8 mouse cellular contexts compared by ENCODE assay signal in genomic region chr7:82688736-82689135, GRCm38 (mm10). TPM values are rescaled to one million over a fixed set of nuclear protein-coding genes. Genes with fewer than 3 reads are reported as not detected.
A peak's percentile ranks its signal among the peaks of the same experiment; 100 is the strongest.
DNase-seq lines count a peak whose midpoint lies in the region; ATAC-seq and TF ChIP-seq lines count a peak whose summit lies in the region.

No protein-coding gene starts in this region.

- WGBS in midbrain, embryonic 12.5 days, result 44% methylated on average over 3 of the region's 3 CpGs
- WGBS in midbrain, embryonic 11.5 days, result 41% methylated on average over 3 of the region's 3 CpGs

- TF ChIP-seq CTCF in gastrocnemius, adult 2 months (IDR thresholded peaks at IDR 0.05), result no peak

- no peaks in the 10 kb centered on the region for H3K4me1 ChIP-seq in midbrain, embryonic 12.5 days
- H3K4me1 ChIP-seq in midbrain, embryonic 11.5 days (ENCODE audit: control insufficient read depth, insufficient read depth, low read length), result no peaks in the 10 kb centered on the region

- peaks cover 30% of the 10 kb centered on the region for H3K36me3 ChIP-seq in midbrain, embryonic 12.5 days
- H3K36me3 ChIP-seq in midbrain, embryonic 11.5 days (ENCODE audit: control insufficient read depth, insufficient read depth, low read length), result peaks cover 8% of the 10 kb centered on the region; the same call in 1 of the 2 replicates

- no peak for DNase-seq in midbrain, embryonic 11.5 days (ENCODE audit: low spot score, missing footprints)
- DNase-seq in adrenal gland, adult 8-10 months, result peak; percentile 6
- peak; percentile 74 for DNase-seq in gastrocnemius, adult 2 months
- DNase-seq in kidney, postnatal 4 days, result peak; percentile 60 to 64
- DNase-seq in lung, postnatal 4 days, result peak; percentile 52 to 60
- no peak for DNase-seq in B cell, adult 2 months
- no peak for DNase-seq in spleen, postnatal 14 days (ENCODE audit: low spot score in 2 of 2)

- no peak overlapping the region for H3K9ac ChIP-seq in midbrain, embryonic 12.5 days (replicated peaks)
- no peak overlapping the region for H3K9ac ChIP-seq in midbrain, embryonic 11.5 days (ENCODE audit: low read length)

- H3K4me3 ChIP-seq in midbrain, embryonic 12.5 days, result no peak overlapping the region
- H3K4me3 ChIP-seq in midbrain, embryonic 11.5 days (ENCODE audit: low read depth, low read length), result no peak overlapping the region
- H3K4me3 ChIP-seq in gastrocnemius, adult 2 months, result no peak overlapping the region

- H3K27me3 ChIP-seq in midbrain, embryonic 12.5 days, result no peaks in the 10 kb centered on the region
- no peaks in the 10 kb centered on the region for H3K27me3 ChIP-seq in midbrain, embryonic 11.5 days (ENCODE audit: control insufficient read depth, insufficient read depth, low read length)

- no peak overlapping the region for H3K4me2 ChIP-seq in midbrain, embryonic 12.5 days (replicated peaks)
- H3K4me2 ChIP-seq in midbrain, embryonic 11.5 days, result no peak overlapping the region

- H3K9me3 ChIP-seq in midbrain, embryonic 12.5 days, result no peaks in the 10 kb centered on the region
- no peaks in the 10 kb centered on the region for H3K9me3 ChIP-seq in midbrain, embryonic 11.5 days (ENCODE audit: control insufficient read depth, low read length)

- intact Hi-C loops in gastrocnemius, adult 2 months (cut with DNase I), result no loop called here

- ATAC-seq in midbrain, embryonic 12.5 days (ENCODE audit: low FRiP score, low read depth), result peak; percentile 38; the same call in 1 of the 2 replicates
- no peak for ATAC-seq in midbrain, embryonic 11.5 days (ENCODE audit: low FRiP score)

- no peak overlapping the region for H3K27ac ChIP-seq in midbrain, embryonic 12.5 days (replicated peaks)
- no peak overlapping the region for H3K27ac ChIP-seq in midbrain, embryonic 11.5 days (ENCODE audit: low read depth, low read length)
- H3K27ac ChIP-seq in gastrocnemius, adult 2 months, result no peak overlapping the region

RNA-seq across cellular contexts. Expression of gene Efl1, which starts 40.3 kb away (rescaled TPM):
- 19.1 and 21.0 TPM in 2 replicates for polyA plus RNA-seq in midbrain, embryonic 12.5 days (2016; fragmentation: Nextera tagmentation; extraction: Ambion mirVana)
- 18.9 and 20.8 TPM in 2 replicates for polyA plus RNA-seq in midbrain, embryonic 11.5 days (2014; fragmentation: Nextera tagmentation; extraction: Ambion mirVana)
- total RNA-seq in adrenal gland, adult 8-10 months (2022), result 10 to 100 TPM; 17.3 to 25.8 (median 22.1) TPM
- 1 to 10 TPM; 6.5 to 8.6 TPM for total RNA-seq in gastrocnemius, adult 2 months (2021)

RNA-seq across cellular contexts. Expression of gene Saxo2, which starts 40.4 kb away (rescaled TPM):
- polyA plus RNA-seq in midbrain, embryonic 12.5 days (2016; fragmentation: Nextera tagmentation; extraction: Ambion mirVana), result 8.5 and 9.2 TPM in 2 replicates
- polyA plus RNA-seq in midbrain, embryonic 11.5 days (2014; fragmentation: Nextera tagmentation; extraction: Ambion mirVana), result 5.8 and 8.2 TPM in 2 replicates
- 1 to 10 TPM; 1.8 to 5.5 (median 3.3) TPM for total RNA-seq in adrenal gland, adult 8-10 months (2022)
- 1 to 10 TPM; 2.5 to 3.7 TPM for total RNA-seq in gastrocnemius, adult 2 months (2021)

Comparison
In these comparisons a context has a peak if more than half of its experiments do, and no peak if none do; other contexts are left out.
1. DNase-seq: peak in adrenal gland, adult 8-10 months (single experiment), gastrocnemius, adult 2 months (single experiment), kidney, postnatal 4 days (2 of 2) and lung, postnatal 4 days (2 of 2); none in midbrain, embryonic 11.5 days (single experiment), B cell, adult 2 months (0 of 2) and spleen, postnatal 14 days (0 of 2).